Mouse (Mus musculus) splenic B cell, adult 2 months (primary cell): ENCODE measurements at regions not wholly inside any gene's neighbourhood (a gene's known extent, or its start where the extent isn't known, plus 50 kb on each side); places are given as distances from the start of the nearest gene placed in this dataset.
A peak's percentile ranks its signal among the peaks of the same experiment; 100 is the strongest.

ENCODE experiments used
- DNase-seq: peaks from one replicate; pipeline ENCODE4 v3.0.0-alpha.2; 2011; ENCODE audit warnings: low read depth, low spot score
- H3K27me3 ChIP-seq: 2 replicates; pipeline ENCODE4 v1.6.1; 2012; ENCODE audit warnings: mild to moderate bottlenecking, low read length, moderate library complexity, mixed read lengths; ENCODE audit not compliant: control insufficient read depth, poor library complexity, insufficient read depth, severe bottlenecking
- H3K36me3 ChIP-seq: 2 replicates; pipeline ENCODE4 v1.6.1; 2012; ENCODE audit warnings: mild to moderate bottlenecking, low read length, moderate library complexity, mixed read lengths; ENCODE audit not compliant: control insufficient read depth, poor library complexity, insufficient read depth, severe bottlenecking

DNA sequence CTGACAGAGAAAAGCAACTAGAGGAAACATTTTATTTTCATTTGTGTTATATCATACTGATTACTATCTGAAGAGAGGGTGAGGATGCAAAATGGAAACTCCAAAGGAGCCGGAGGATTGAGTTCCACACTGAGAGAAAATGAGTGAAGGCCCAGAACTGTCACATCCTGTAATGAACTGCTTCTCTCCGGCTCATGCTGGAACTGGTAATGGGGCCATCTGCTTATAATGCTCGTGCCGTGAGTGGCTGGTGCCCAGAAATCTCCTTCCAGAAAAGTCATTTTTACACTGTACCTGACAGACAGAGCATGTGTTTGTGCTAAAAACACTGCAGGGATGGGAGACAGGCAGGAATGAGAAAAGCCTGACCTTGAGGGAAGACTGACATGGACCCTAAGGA, 483.5 kb upstream of the Pkdcc start:
- no peak for DNase-seq
- Histone ChIP-seq H3K27me3 (no peaks in the 10 kb centered on the region; the same call in 1 of the 2 replicates), H3K36me3 (no peaks in the 10 kb centered on the region)

- no peak for DNase-seq
- H3K36me3 ChIP-seq: no peaks in the 10 kb centered on the region
- no peaks in the 10 kb centered on the region for H3K27me3 ChIP-seq
These were observed 472.6 kb upstream of the Pkdcc start for GRCm38 (mm10) chr17:82742445-82742844.

DNA sequence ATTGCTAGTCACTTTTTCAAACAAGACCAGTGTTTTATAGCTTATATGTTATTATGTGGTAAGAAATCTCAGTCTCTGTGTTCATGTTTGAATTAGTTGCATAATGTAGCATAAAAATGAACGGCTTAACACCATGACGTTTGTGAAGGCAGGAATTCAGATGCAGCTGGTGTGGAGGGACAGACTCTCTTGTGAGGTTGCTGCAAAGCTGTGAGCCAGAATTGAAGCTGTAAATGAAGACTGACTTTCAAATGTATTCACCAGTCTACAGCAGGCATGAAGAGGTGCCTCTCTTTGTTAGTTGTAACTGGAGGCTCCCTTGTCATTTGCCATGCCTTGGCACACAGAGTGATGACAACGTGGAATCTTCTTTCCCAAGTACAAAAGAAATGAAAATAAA, 457.7 kb upstream of the Pkdcc start:
- no peak for DNase-seq
- H3K27me3 ChIP-seq: no peaks in the 10 kb centered on the region
- no peaks in the 10 kb centered on the region for H3K36me3 ChIP-seq

DNA sequence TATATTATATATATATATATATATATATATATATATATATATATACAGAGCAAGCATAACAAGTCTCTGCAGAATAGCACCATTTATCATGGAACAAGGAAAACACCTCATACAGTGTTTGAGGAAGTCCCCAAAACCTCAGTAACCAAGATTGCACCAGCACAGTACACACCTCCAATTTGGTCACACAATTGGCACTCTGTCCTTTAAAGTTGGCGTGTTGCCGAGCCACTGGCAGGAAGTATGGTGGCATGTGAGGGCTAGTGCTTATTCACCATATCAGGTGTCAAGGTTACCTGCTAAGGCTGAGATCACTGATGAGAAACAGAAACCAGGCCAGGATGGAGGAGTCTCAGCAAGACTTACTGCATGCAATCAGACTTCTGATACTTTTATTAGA, 436.0 kb upstream of the Pkdcc start:
- Histone ChIP-seq H3K36me3 (no peaks in the 10 kb centered on the region), H3K27me3 (no peaks in the 10 kb centered on the region)
- DNase-seq: no peak

DNA sequence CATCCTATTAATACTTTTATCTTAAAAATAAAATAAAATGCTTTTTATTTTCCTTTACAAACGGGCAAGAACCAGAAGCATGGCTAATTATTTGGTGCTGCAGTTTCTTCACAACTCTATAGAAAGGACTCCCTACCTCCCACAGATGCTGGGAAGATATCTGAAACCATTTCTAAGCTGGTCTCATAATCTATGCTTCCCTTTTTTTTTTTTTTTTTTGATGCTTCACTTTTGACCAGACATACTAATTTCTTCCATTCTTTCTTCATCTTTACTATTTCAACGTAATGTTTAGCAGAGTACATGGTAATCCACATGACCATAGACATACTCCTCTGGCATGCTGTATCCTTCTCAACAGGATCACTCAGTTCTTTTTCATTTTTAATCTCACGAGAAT, 393.0 kb upstream of the Pkdcc start:
- no peak for DNase-seq
- H3K36me3 ChIP-seq: no peaks in the 10 kb centered on the region
- H3K27me3 ChIP-seq: no peaks in the 10 kb centered on the region

- no peaks in the 10 kb centered on the region for H3K36me3 ChIP-seq
- no peaks in the 10 kb centered on the region; the same call in 1 of the 2 replicates for H3K27me3 ChIP-seq
- no peak for DNase-seq
These were observed 391.0 kb upstream of the Pkdcc start for GRCm38 (mm10) chr17:82824057-82824456.

GRCm38 (mm10) chr17:82824619-82825018, 390.5 kb upstream of the Pkdcc start:
- no peak for DNase-seq
- H3K36me3 ChIP-seq: no peaks in the 10 kb centered on the region
- no peaks in the 10 kb centered on the region; the same call in 1 of the 2 replicates for H3K27me3 ChIP-seq

DNA sequence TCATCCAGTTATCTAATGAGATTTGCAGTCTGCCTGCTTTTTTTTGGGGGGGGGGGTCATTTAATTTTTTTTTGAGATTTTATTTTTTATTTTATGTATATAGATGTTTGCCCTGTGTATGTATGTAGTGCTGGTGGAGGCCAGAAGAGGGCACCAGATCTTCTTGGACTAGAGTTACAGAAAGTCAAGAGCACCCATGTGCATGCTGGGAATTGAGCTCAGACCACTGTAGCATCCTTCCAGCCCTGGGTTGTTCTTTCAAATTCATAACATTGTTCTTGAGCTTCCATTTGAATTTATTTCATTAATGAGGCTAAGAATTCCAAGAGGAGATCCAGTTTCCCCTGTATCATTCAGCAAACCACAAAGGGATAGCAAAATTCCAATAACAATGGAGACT, 387.9 kb upstream of the Pkdcc start:
- no peaks in the 10 kb centered on the region; the same call in 1 of the 2 replicates for H3K27me3 ChIP-seq
- no peak for DNase-seq
- no peaks in the 10 kb centered on the region for H3K36me3 ChIP-seq

DNA sequence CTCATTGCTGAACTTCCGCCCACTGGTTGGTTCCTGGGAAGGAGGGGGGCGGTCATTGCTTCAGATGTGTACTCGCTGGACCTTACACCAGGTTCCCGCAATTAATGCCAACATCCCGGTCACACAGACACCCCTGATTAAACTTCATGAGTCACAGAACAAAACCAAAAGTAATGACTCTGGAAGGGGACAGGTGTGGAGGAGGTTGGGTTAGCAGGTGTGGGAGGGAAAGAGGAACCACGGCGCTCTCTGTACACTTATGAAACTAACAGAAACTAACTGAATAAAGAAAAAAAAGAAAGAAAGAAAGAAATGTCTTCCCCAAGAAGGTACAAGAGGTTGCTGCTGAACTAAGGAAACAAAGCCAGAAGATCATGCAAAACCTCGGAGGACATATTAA, 387.3 kb upstream of the Pkdcc start:
- no peaks in the 10 kb centered on the region for H3K36me3 ChIP-seq
- DNase-seq: no peak
- no peaks in the 10 kb centered on the region; the same call in 1 of the 2 replicates for H3K27me3 ChIP-seq

- Histone ChIP-seq H3K27me3 (no peaks in the 10 kb centered on the region; the same call in 1 of the 2 replicates), H3K36me3 (no peaks in the 10 kb centered on the region)
- no peak for DNase-seq
These were observed 386.6 kb upstream of the Pkdcc start for GRCm38 (mm10) chr17:82828434-82828997.

DNA sequence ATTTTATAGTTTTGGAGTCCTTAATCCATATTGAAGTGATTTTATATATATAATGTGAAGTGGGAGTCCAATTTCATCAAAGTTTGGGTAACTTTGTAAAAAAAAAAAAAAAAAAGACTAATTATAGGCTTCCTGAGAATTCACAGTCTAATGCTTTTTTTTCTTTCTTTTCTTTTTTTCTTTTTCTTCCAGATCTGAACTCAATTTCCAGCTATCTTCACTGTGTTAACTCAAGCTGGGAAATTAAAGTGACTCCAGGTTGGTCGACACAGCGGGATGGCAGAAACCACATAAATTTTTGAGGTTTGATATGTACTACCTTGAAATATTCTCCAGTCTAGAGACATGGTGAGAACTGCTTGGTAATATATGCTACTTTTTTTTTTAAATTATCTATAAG, 385.7 kb upstream of the Pkdcc start:
- H3K36me3 ChIP-seq: no peaks in the 10 kb centered on the region
- H3K27me3 ChIP-seq: no peaks in the 10 kb centered on the region; the same call in 1 of the 2 replicates
- no peak for DNase-seq

DNA sequence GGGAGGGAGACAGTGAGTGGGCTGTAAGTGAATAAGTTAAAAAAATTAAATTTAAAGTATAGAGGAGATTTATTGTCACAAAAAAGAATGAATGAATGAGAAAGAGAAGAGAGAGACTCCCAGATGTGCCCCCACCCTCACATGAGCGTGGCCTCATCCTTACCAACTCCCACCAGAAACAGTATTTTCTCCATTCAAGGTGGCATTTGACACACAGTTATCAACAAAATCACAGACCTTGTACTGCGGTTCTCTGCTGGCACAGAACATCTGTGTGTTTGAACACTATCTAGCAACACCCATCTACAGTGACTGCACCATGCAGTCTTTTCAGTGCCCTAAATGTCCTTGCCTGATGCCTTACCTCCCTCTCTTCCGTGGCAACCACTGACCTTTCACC, 380.9 kb upstream of the Pkdcc start:
- Histone ChIP-seq H3K36me3 (no peaks in the 10 kb centered on the region), H3K27me3 (no peaks in the 10 kb centered on the region)
- no peak for DNase-seq

DNA sequence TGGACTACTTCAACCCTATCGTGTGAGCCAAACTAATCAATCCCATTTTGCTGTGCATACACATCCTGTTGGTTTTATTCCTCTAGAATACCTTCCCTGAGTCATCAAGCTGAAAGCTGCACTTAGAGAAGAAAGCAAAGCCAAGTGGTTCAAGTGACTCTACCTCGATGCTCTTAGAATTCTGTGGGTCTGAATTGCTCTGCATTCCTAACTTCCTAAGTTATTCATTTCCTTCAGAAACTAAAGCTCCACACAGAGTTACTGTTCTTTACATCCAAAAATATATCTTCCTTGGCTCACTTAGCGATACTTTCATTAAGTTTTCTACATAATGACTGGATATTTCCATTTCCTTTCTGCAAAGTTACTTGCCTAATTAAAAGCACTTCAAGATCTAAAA, 379.0 kb upstream of the Pkdcc start:
- Histone ChIP-seq H3K36me3 (no peaks in the 10 kb centered on the region), H3K27me3 (no peaks in the 10 kb centered on the region)
- DNase-seq: no peak

GRCm38 (mm10) chr17:82846776-82847494, 368.2 kb upstream of the Pkdcc start:
- no peak for DNase-seq
- no peaks in the 10 kb centered on the region for H3K27me3 ChIP-seq
- no peaks in the 10 kb centered on the region for H3K36me3 ChIP-seq

- peak; percentile 35 for DNase-seq
- no peaks in the 10 kb centered on the region for H3K36me3 ChIP-seq
- H3K27me3 ChIP-seq: no peaks in the 10 kb centered on the region
These were observed 357.6 kb upstream of the Pkdcc start for GRCm38 (mm10) chr17:82857199-82858147.
